Mouse (Mus musculus) frontal cortex, postnatal 10 days (tissue): ENCODE measurements around the gene 1110051M20Rik.
"Not testable (repeated sequence)": the region's sequence is repeated elsewhere in the genome, so short reads cannot be mapped to it uniquely, and the experiment has no call there.

Experiments used
- DNase-seq, 2 experiments: peaks; one replicate each; pipeline ENCODE4 v3.0.0; 2022; ENCODE audit warnings: low spot score in 2 of 2, mixed read lengths in 1 of 2

The 1110051M20Rik gene

GRCm38 (mm10) chr2:91263692-91264660 lies 180.5 kb downstream of the 1110051M20Rik start:
- DNase-seq, result no peak

GRCm38 (mm10) chr2:91259493-91259892 lies 185.0 kb downstream of the 1110051M20Rik start:
- DNase-seq, result no peak

GRCm38 (mm10) chr2:91258830-91259229 lies 185.7 kb downstream of the 1110051M20Rik start:
- DNase-seq, result no peak

GRCm38 (mm10) chr2:91258054-91258453 lies 186.4 kb downstream of the 1110051M20Rik start:
- peak; percentile 60 to 64 for DNase-seq

GRCm38 (mm10) chr2:91257126-91257980 lies 187.2 kb downstream of the 1110051M20Rik start:
- no peak for DNase-seq

GRCm38 (mm10) chr2:91256256-91257125 lies 188.0 kb downstream of the 1110051M20Rik start:
- DNase-seq, result peak in 1 of 2 experiments; percentile 50

- no peak for DNase-seq
Measured at GRCm38 (mm10) chr2:91255661-91256150, 188.8 kb downstream of the 1110051M20Rik start, which contains the start of gene Pacsin3. Pacsin3 (plus strand) TSS chr2:91255954.

- DNase-seq, result no peak
Measured at GRCm38 (mm10) chr2:91254725-91255380, 189.7 kb downstream of the 1110051M20Rik start.

GRCm38 (mm10) chr2:91252512-91252911 lies 192.0 kb downstream of the 1110051M20Rik start:
- no peak for DNase-seq

GRCm38 (mm10) chr2:91252001-91252400 lies 192.5 kb downstream of the 1110051M20Rik start:
- DNase-seq, result no peak

- no peak for DNase-seq
Measured at GRCm38 (mm10) chr2:91248366-91248765, 196.1 kb downstream of the 1110051M20Rik start.

GRCm38 (mm10) chr2:91244557-91245228 lies 199.8 kb downstream of the 1110051M20Rik start:
- DNase-seq, result no peak

- DNase-seq, result peak in 1 of 2 experiments; percentile 20
Measured at GRCm38 (mm10) chr2:91243416-91243815, 201.1 kb downstream of the 1110051M20Rik start.

- no peak for DNase-seq
Measured at GRCm38 (mm10) chr2:91242547-91242946, 202.0 kb downstream of the 1110051M20Rik start.

- not testable (repeated sequence) for DNase-seq
Measured at GRCm38 (mm10) chr2:91237511-91238080, 206.9 kb downstream of the 1110051M20Rik start.

- peak; percentile 80 to 90 for DNase-seq
Measured at GRCm38 (mm10) chr2:91236601-91237510, 207.6 kb downstream of the 1110051M20Rik start, which contains the start of gene Ddb2. Ddb2 (minus strand) TSS chr2:91236982.

GRCm38 (mm10) chr2:91229735-91230134 lies 214.8 kb downstream of the 1110051M20Rik start:
- no peak for DNase-seq
